Mouse (Mus musculus): ENCODE measurements around the gene Spin1. TPM values are rescaled to one million over a fixed set of nuclear protein-coding genes. Genes with fewer than 3 reads are reported as not detected.

The Spin1 gene
- polyA plus RNA-seq, 1 experiment from 2014 or later = 131 TPM

GRCm38 (mm10) chr13:51121966-51122365 lies 21.3 kb downstream of the Spin1 start:
- no peak for ATAC-seq (ENCODE audit: low FRiP score, low read depth)
- 55% methylated on average over 1 of the region's 1 CpGs for WGBS
- peaks cover 83% of the 10 kb centered on the region for H3K4me1 ChIP-seq
- no peaks in the 10 kb centered on the region for H3K27me3 ChIP-seq
- no peak overlapping the region for H3K4me3 ChIP-seq
- H3K27ac ChIP-seq = no peak overlapping the region
- peaks cover 23% of the 10 kb centered on the region for H3K36me3 ChIP-seq
- H3K9ac ChIP-seq = peak overlapping the region; percentile 19; the same call in 1 of the 2 replicates
- no peak overlapping the region for H3K4me2 ChIP-seq (replicated peaks)
- H3K9me3 ChIP-seq = no peaks in the 10 kb centered on the region

- 69% methylated on average over 8 of the region's 8 CpGs for WGBS
Observed at GRCm38 (mm10) chr13:51122771-51123170, 22.1 kb downstream of the Spin1 start.

GRCm38 (mm10) chr13:51125357-51125756 lies 24.7 kb downstream of the Spin1 start:
- no peak overlapping the region for H3K9ac ChIP-seq
- no peak for ATAC-seq (ENCODE audit: low FRiP score, low read depth)
- peaks cover 52% of the 10 kb centered on the region for H3K4me1 ChIP-seq
- no peak overlapping the region for H3K4me3 ChIP-seq
- no peaks in the 10 kb centered on the region for H3K9me3 ChIP-seq
- WGBS = 78% methylated on average over 8 of the region's 8 CpGs
- no peaks in the 10 kb centered on the region for H3K27me3 ChIP-seq
- H3K4me2 ChIP-seq (replicated peaks) = no peak overlapping the region
- peaks cover 53% of the 10 kb centered on the region for H3K36me3 ChIP-seq
- H3K27ac ChIP-seq = no peak overlapping the region

More at GRCm38 (mm10) chr13:51122771-51123170, 22.1 kb downstream of the Spin1 start:
- Histone ChIP-seq H3K9ac (no peak overlapping the region), H3K27ac (no peak overlapping the region), H3K4me1 (peaks cover 77% of the 10 kb centered on the region), H3K36me3 (peaks cover 30% of the 10 kb centered on the region), H3K27me3 (no peaks in the 10 kb centered on the region), H3K4me3 (no peak overlapping the region), H3K9me3 (no peaks in the 10 kb centered on the region), H3K4me2 (replicated peaks) (no peak overlapping the region)
- no peak for ATAC-seq (ENCODE audit: low FRiP score, low read depth)

- no peak for ATAC-seq (ENCODE audit: low FRiP score, low read depth)
- Histone ChIP-seq H3K4me1 (peaks cover 27% of the 10 kb centered on the region), H3K4me3 (no peak overlapping the region), H3K27ac (no peak overlapping the region), H3K27me3 (no peaks in the 10 kb centered on the region), H3K9ac (no peak overlapping the region), H3K9me3 (no peaks in the 10 kb centered on the region), H3K4me2 (replicated peaks) (no peak overlapping the region), H3K36me3 (peaks cover 75% of the 10 kb centered on the region)
- WGBS = 82% methylated on average over 2 of the region's 2 CpGs
Observed at GRCm38 (mm10) chr13:51127906-51128305, 27.2 kb downstream of the Spin1 start.

- H3K4me1 ChIP-seq = peaks cover 22% of the 10 kb centered on the region
- WGBS = 84% methylated on average over 7 of the region's 7 CpGs
- no peak overlapping the region for H3K4me2 ChIP-seq (replicated peaks)
- H3K27me3 ChIP-seq = no peaks in the 10 kb centered on the region
- H3K36me3 ChIP-seq = peaks cover 75% of the 10 kb centered on the region
- ATAC-seq (ENCODE audit: low FRiP score, low read depth) = no peak
- H3K4me3 ChIP-seq = no peak overlapping the region
- no peaks in the 10 kb centered on the region for H3K9me3 ChIP-seq
- H3K9ac ChIP-seq = no peak overlapping the region
- H3K27ac ChIP-seq = no peak overlapping the region
Observed at GRCm38 (mm10) chr13:51128417-51128816, 27.7 kb downstream of the Spin1 start.

- no peak for ATAC-seq (ENCODE audit: low FRiP score, low read depth)
- no peaks in the 10 kb centered on the region for H3K27me3 ChIP-seq
- H3K4me3 ChIP-seq = no peak overlapping the region
- 88% methylated on average over 10 of the region's 10 CpGs for WGBS
- no peaks in the 10 kb centered on the region for H3K9me3 ChIP-seq
- no peak overlapping the region for H3K27ac ChIP-seq
- H3K9ac ChIP-seq = no peak overlapping the region
- no peak overlapping the region for H3K4me2 ChIP-seq (replicated peaks)
- H3K36me3 ChIP-seq = peaks cover 75% of the 10 kb centered on the region
- 0 out of 2 replicates have a peak, but pooled peaks cover 4% of the 10 kb centered on the region for H3K4me1 ChIP-seq
Observed at GRCm38 (mm10) chr13:51131179-51131578, 30.5 kb downstream of the Spin1 start.

- ATAC-seq (ENCODE audit: low FRiP score, low read depth) = no peak
- Histone ChIP-seq H3K9me3 (no peaks in the 10 kb centered on the region), H3K27ac (no peak overlapping the region), H3K36me3 (peaks cover 68% of the 10 kb centered on the region), H3K4me3 (no peak overlapping the region), H3K27me3 (no peaks in the 10 kb centered on the region), H3K4me2 (replicated peaks) (no peak overlapping the region), H3K9ac (no peak overlapping the region), H3K4me1 (peaks cover 15% of the 10 kb centered on the region)
- 88% methylated on average over 4 of the region's 4 CpGs for WGBS
Observed at GRCm38 (mm10) chr13:51136315-51136714, 35.6 kb downstream of the Spin1 start.

- WGBS = 48% methylated on average over 2 of the region's 2 CpGs
- H3K9me3 ChIP-seq = no peaks in the 10 kb centered on the region
- peaks cover 67% of the 10 kb centered on the region for H3K36me3 ChIP-seq
- no peaks in the 10 kb centered on the region for H3K27me3 ChIP-seq
- no peak overlapping the region for H3K4me3 ChIP-seq
- no peak overlapping the region for H3K4me2 ChIP-seq (replicated peaks)
- H3K9ac ChIP-seq = no peak overlapping the region
- no peak for ATAC-seq (ENCODE audit: low FRiP score, low read depth)
- H3K4me1 ChIP-seq = peaks cover 15% of the 10 kb centered on the region
- H3K27ac ChIP-seq = peak overlapping the region; percentile 48; the same call in 1 of the 2 replicates
Observed at GRCm38 (mm10) chr13:51136996-51137701, 36.5 kb downstream of the Spin1 start.

- H3K4me1 ChIP-seq = peaks cover 15% of the 10 kb centered on the region
- no peak overlapping the region for H3K4me2 ChIP-seq (replicated peaks)
- no peak overlapping the region for H3K27ac ChIP-seq
- no peak for ATAC-seq (ENCODE audit: low FRiP score, low read depth)
- peaks cover 68% of the 10 kb centered on the region for H3K36me3 ChIP-seq
- H3K27me3 ChIP-seq = no peaks in the 10 kb centered on the region
- no peak overlapping the region for H3K9ac ChIP-seq
- no peak overlapping the region for H3K4me3 ChIP-seq
- H3K9me3 ChIP-seq = no peaks in the 10 kb centered on the region
Observed at GRCm38 (mm10) chr13:51137702-51138031, 37.0 kb downstream of the Spin1 start.

GRCm38 (mm10) chr13:51147106-51147505 lies 46.4 kb downstream of the Spin1 start:
- Histone ChIP-seq H3K27ac (no peak overlapping the region), H3K4me3 (no peak overlapping the region), H3K27me3 (no peaks in the 10 kb centered on the region), H3K4me2 (replicated peaks) (no peak overlapping the region), H3K9me3 (no peaks in the 10 kb centered on the region), H3K4me1 (no peaks in the 10 kb centered on the region), H3K36me3 (peaks cover 74% of the 10 kb centered on the region), H3K9ac (no peak overlapping the region)
- WGBS = 65% methylated on average over 1 of the region's 1 CpGs
- ATAC-seq (ENCODE audit: low FRiP score, low read depth) = no peak

- 88% methylated on average over 4 of the region's 4 CpGs for WGBS
- peaks cover 74% of the 10 kb centered on the region for H3K36me3 ChIP-seq
Observed at GRCm38 (mm10) chr13:51152966-51153669, 52.4 kb downstream of the Spin1 start.

GRCm38 (mm10) chr13:51153670-51154030 lies 53.0 kb downstream of the Spin1 start:
- Histone ChIP-seq H3K4me2 (replicated peaks) (no peak overlapping the region), H3K9me3 (no peaks in the 10 kb centered on the region), H3K27me3 (no peaks in the 10 kb centered on the region), H3K4me3 (no peak overlapping the region), H3K36me3 (peaks cover 74% of the 10 kb centered on the region), H3K27ac (no peak overlapping the region), H3K4me1 (no peaks in the 10 kb centered on the region), H3K9ac (no peak overlapping the region)
- ATAC-seq (ENCODE audit: low FRiP score, low read depth) = no peak
- WGBS = 94% methylated on average over 4 of the region's 4 CpGs

More at GRCm38 (mm10) chr13:51152966-51153669, 52.4 kb downstream of the Spin1 start:
- H3K27me3 ChIP-seq = no peaks in the 10 kb centered on the region
- no peak overlapping the region for H3K4me3 ChIP-seq
- H3K9ac ChIP-seq = no peak overlapping the region
- H3K9me3 ChIP-seq = no peaks in the 10 kb centered on the region
- no peaks in the 10 kb centered on the region for H3K4me1 ChIP-seq
- no peak for ATAC-seq (ENCODE audit: low FRiP score, low read depth)
- no peak overlapping the region for H3K4me2 ChIP-seq (replicated peaks)
- H3K27ac ChIP-seq = no peak overlapping the region
